Comparison of ENCODE assay signal across 14 mouse cellular contexts in genomic region chr5:96954466-96955027, GRCm38 (mm10).
"Had no signal": no experiment of that assay in that cellular context is flagged by ENCODE, and none has a peak within 500 bp of the region (broad histone marks: within the 10 kb centered on the region; RNA-seq: fewer than 3 reads in every experiment).

No protein-coding gene starts in this region.

- H3K9ac ChIP-seq: limb, embryonic 13.5 days; liver, postnatal 0 days; lung, embryonic 15.5 days; midbrain, embryonic 13.5 days; stomach, embryonic 15.5 days had no signal

- H3K36me3 ChIP-seq: limb, embryonic 13.5 days; lung, embryonic 15.5 days; midbrain, embryonic 13.5 days; stomach, embryonic 15.5 days had no signal

- H3K4me2 ChIP-seq: limb, embryonic 13.5 days; liver, embryonic 11.5 days; lung, embryonic 15.5 days; midbrain, embryonic 13.5 days; stomach, embryonic 15.5 days had no signal

- DNase-seq: kidney, adult 11 months; kidney, adult 9 months; kidney, postnatal 36 days; liver, postnatal 0 days; lung, postnatal 36 days; right cerebral cortex, postnatal 14 days; thymus, adult 2 months; thymus, postnatal 36 days had no signal

- H3K4me3 ChIP-seq: limb, embryonic 13.5 days; lung, embryonic 15.5 days; midbrain, embryonic 13.5 days; stomach, embryonic 15.5 days had no signal

- H3K27me3 ChIP-seq: limb, embryonic 13.5 days; lung, embryonic 15.5 days; midbrain, embryonic 13.5 days; stomach, embryonic 15.5 days had no signal

- H3K4me1 ChIP-seq: lung, embryonic 15.5 days; midbrain, embryonic 13.5 days; stomach, embryonic 15.5 days had no signal

- H3K9me3 ChIP-seq: limb, embryonic 13.5 days; lung, embryonic 15.5 days; midbrain, embryonic 13.5 days; stomach, embryonic 15.5 days had no signal

- H3K27ac ChIP-seq: kidney, postnatal 0 days; limb, embryonic 13.5 days; lung, embryonic 15.5 days; midbrain, embryonic 13.5 days; stomach, embryonic 15.5 days had no signal

- ATAC-seq: liver, postnatal 0 days; midbrain, embryonic 13.5 days had no signal
